Mouse (Mus musculus): ENCODE measurements around the gene Lonp2. TPM values are rescaled to one million over a fixed set of nuclear protein-coding genes. Genes with fewer than 3 reads are reported as not detected.
A peak's percentile ranks its signal among the peaks of the same experiment; 100 is the strongest.

Gene Lonp2
- polyA plus RNA-seq, 1 experiment from 2014 or later: 93.5 TPM

DNA sequence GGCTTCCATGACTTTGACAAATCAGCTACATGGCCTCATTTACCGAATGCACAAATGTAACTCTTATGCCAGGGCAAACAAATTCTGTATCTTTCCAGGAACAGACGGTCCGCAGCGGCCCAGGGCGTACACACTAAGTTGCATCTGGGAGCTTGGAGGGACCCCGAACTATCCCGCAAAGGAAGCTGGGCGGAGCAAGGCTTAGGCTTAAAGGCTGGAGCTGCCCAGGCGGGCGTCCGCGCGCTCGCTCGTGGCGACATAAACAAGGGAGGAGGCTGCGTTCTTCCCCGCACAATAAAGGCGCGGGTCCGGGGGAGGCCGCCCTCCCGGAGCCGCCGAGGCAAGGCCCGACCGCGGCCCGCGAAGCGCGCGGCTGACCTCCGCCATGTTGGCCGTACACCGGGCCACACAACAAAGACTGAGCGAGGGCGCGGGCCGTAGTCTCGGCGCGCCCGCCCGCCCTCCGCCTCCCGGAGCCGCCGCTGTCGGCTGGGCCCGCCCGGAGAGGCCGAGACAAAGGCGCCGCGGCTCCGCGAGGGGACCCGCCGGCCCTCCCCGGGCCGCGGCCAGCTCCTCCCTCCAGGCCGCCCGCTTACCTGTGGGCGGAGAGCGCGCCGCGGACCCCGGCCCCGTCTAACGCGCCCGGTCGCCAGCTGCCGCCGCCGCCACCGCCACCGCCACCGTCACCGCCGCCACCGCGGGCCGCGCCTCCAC is 121.5 kb downstream of the Lonp2 start, which contains the start of the genes Gm10638 and Siah1a:
TSS of gene Gm10638 (plus strand) at position 479 of the 714 bp plus-strand sequence.
TSS of gene Siah1a (minus strand) at position 714 of the 714 bp plus-strand sequence.
- Histone ChIP-seq H3K9ac (ENCODE audit: low read depth, low read length) (peak within 1 kb of the TSS; percentile 99), H3K27me3 (replicated peaks; ENCODE audit: control insufficient read depth, insufficient read depth, low read length) (no peaks in the 10 kb centered on the region), H3K27ac (ENCODE audit: low read depth, low read length) (peak within 1 kb of the TSS; percentile 98), H3K9me3 (ENCODE audit: control insufficient read depth, low read length) (no peaks in the 10 kb centered on the region), H3K36me3 (ENCODE audit: control insufficient read depth, insufficient read depth, low read length) (no peaks in the 10 kb centered on the region), H3K4me3 (ENCODE audit: low read length) (peak within 1 kb of the TSS; percentile 66), H3K4me2 (ENCODE audit: low read length) (peak within 1 kb of the TSS; percentile 69), H3K4me1 (ENCODE audit: control insufficient read depth, insufficient read depth, low read depth, low read length) (peaks cover 22% of the 10 kb centered on the region)
- under 1% methylated on average over 65 of the region's 88 CpGs for WGBS
- ATAC-seq: peak; percentile 84

DNA sequence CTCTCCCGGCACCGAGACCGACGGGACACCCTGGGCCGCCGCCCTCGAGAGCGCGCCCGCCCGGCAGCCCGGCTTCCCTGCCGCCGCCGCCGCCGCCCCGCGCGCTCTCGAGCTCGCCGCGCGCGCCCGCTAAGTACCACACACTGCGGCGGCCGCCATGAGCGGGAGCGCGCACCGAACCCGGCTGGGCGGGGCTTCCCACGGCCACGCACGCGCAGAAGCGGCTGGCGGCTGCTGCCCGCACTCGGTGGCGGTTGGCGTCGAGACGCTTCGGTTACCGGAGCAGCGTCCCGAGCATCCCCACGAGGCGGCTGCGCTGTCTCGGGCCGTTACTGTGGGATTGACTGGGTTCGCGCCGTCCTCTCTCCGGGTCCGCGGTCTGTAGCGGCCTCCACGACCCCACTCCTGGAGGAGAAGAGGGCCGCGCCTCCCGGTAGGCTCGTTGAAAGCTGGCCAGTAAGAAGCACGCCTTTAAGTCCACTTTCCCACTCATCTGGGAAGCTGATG is 122.1 kb downstream of the Lonp2 start:
- peak; percentile 92 for ATAC-seq
- H3K27me3 ChIP-seq (replicated peaks; ENCODE audit: control insufficient read depth, insufficient read depth, low read length): no peaks in the 10 kb centered on the region
- H3K4me2 ChIP-seq (ENCODE audit: low read length): peak overlapping the region; percentile 69
- H3K27ac ChIP-seq (ENCODE audit: low read depth, low read length): peak overlapping the region; percentile 98
- H3K4me1 ChIP-seq (ENCODE audit: control insufficient read depth, insufficient read depth, low read depth, low read length): peaks cover 22% of the 10 kb centered on the region
- WGBS: 0% methylated on average over 49 of the region's 70 CpGs
- no peaks in the 10 kb centered on the region for H3K36me3 ChIP-seq (ENCODE audit: control insufficient read depth, insufficient read depth, low read length)
- H3K9ac ChIP-seq (ENCODE audit: low read depth, low read length): peak overlapping the region; percentile 99
- no peaks in the 10 kb centered on the region for H3K9me3 ChIP-seq (ENCODE audit: control insufficient read depth, low read length)
- H3K4me3 ChIP-seq (ENCODE audit: low read length): peak overlapping the region; percentile 66

DNA sequence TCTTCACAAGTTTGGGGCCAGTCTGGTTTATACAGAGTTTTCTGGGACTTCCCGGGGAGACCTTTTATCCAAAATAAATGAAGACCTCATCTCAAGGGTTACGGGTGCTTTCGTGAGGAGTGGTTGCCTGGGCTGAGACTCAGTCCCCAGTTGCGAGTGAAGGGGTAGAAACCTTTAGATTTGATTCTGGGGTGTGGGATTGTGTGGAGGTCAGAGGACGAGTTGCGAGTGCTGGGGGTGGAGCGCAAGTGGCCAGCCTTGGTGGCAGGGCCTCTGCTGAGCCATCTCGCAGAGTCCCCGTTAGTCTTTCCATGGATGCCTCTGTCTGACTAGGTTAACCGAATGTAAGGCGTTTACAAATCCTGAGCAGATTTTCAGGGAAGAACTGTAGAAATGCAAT is 122.7 kb downstream of the Lonp2 start:
- H3K27ac ChIP-seq (ENCODE audit: low read depth, low read length): peak overlapping the region; percentile 98
- peak; percentile 8 for ATAC-seq
- WGBS: 1% methylated on average over 11 of the region's 11 CpGs

DNA sequence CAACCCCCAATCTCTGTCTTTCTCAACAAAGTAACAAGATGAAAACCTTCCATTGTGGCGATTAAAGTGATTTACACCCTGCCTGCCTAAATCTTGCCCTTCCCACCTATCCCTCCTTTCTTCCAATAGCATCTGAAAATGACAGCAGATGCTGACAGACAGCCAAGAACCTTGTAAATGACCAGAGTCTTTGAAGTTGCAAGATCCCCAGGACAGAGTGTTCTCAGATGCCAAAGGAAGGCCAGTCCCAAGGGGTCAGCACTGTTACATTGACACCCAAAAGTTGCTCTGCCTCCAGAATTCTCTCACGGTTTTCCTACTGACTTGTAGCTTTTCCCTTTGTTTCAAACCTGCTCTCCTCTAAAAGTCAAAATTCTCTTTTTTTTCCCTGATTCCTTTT is 126.0 kb downstream of the Lonp2 start:
- H3K36me3 ChIP-seq (ENCODE audit: control insufficient read depth, insufficient read depth, low read length): no peaks in the 10 kb centered on the region
- no peaks in the 10 kb centered on the region for H3K27me3 ChIP-seq (replicated peaks; ENCODE audit: control insufficient read depth, insufficient read depth, low read length)
- WGBS: 52% methylated on average over 2 of the region's 2 CpGs
- H3K4me1 ChIP-seq (ENCODE audit: control insufficient read depth, insufficient read depth, low read depth, low read length): peaks cover 7% of the 10 kb centered on the region
- H3K9ac ChIP-seq (ENCODE audit: low read depth, low read length): no peak overlapping the region
- no peaks in the 10 kb centered on the region for H3K9me3 ChIP-seq (ENCODE audit: control insufficient read depth, low read length)
- H3K4me2 ChIP-seq (ENCODE audit: low read length): no peak overlapping the region
- no peak for ATAC-seq
- H3K27ac ChIP-seq (ENCODE audit: low read depth, low read length): no peak overlapping the region
- no peak overlapping the region for H3K4me3 ChIP-seq (ENCODE audit: low read length)

More for the DNA sequence above, 122.7 kb downstream of the Lonp2 start:
- Histone ChIP-seq H3K4me1 (ENCODE audit: control insufficient read depth, insufficient read depth, low read depth, low read length) (peaks cover 22% of the 10 kb centered on the region), H3K9me3 (ENCODE audit: control insufficient read depth, low read length) (no peaks in the 10 kb centered on the region), H3K9ac (ENCODE audit: low read depth, low read length) (peak overlapping the region; percentile 99), H3K4me2 (ENCODE audit: low read length) (peak overlapping the region; percentile 69), H3K36me3 (ENCODE audit: control insufficient read depth, insufficient read depth, low read length) (no peaks in the 10 kb centered on the region), H3K27me3 (replicated peaks; ENCODE audit: control insufficient read depth, insufficient read depth, low read length) (no peaks in the 10 kb centered on the region), H3K4me3 (ENCODE audit: low read length) (peak overlapping the region; percentile 66)

DNA sequence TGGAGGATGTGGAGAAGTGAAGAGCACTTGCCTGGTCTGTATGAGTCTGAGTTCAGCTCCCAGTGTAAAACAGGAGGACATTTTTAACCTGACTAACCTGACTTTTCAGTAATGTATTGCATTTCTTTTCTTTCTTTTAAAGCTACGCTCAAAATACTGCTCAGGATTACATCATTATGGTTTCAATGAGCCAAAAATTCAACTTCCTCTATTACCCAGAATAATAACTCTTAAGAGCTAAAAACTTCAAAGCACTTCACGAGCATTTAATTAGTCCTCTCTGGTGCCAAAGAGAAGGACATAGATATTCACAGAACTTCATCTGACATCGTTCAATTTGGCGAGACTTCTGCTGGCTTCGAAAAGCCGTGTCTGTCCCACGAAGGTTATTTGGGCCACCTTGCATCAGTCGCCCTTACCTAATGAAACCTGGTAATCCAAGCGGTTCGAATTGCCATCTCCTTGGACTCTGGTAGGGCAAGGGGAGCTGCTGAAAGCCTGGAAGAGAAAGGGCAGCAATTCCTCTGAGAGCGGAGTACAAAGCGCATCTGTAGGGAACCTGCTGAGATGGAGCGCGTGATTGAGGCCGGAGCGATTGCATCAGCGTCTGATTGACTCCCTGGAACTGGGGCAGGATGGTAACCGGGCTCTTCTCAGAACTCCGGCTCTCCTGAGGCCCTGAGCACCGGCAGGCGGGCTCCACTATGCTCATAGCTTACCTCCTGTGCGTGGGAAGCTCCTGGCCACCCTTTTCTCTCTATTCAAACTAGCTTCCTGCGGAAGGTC is 133.3 kb downstream of the Lonp2 start:
- Histone ChIP-seq H3K9ac (ENCODE audit: low read depth, low read length) (peak overlapping the region; percentile 30), H3K27ac (ENCODE audit: low read depth, low read length) (no peak overlapping the region), H3K36me3 (ENCODE audit: control insufficient read depth, insufficient read depth, low read length) (no peaks in the 10 kb centered on the region), H3K4me2 (ENCODE audit: low read length) (peak overlapping the region; percentile 53), H3K27me3 (replicated peaks; ENCODE audit: control insufficient read depth, insufficient read depth, low read length) (no peaks in the 10 kb centered on the region), H3K4me1 (ENCODE audit: control insufficient read depth, insufficient read depth, low read depth, low read length) (peaks cover 5% of the 10 kb centered on the region), H3K9me3 (ENCODE audit: control insufficient read depth, low read length) (no peaks in the 10 kb centered on the region), H3K4me3 (ENCODE audit: low read length) (peak overlapping the region; percentile 21)
- no peak for ATAC-seq
- 16% methylated on average over 23 of the region's 23 CpGs for WGBS

DNA sequence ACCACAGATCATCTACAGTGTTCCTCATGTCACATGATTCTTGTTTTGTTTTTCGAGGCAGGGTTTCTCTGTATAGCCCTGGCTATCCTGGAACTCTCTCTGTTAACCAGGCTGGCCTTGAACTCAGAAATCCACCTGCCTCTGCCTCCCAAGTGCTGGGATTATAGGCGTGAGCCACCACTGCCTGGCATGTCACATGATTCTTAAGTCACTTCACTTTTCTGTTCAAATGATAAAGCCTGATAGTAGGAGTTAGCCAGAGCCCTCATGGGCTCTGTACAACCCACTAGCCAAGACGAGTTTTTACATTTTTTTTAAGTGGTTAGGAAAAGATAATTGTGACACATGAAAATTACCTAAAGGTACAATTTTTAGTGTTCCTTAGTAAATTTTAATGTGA is 134.8 kb downstream of the Lonp2 start:
- Histone ChIP-seq H3K9ac (ENCODE audit: low read depth, low read length) (no peak overlapping the region), H3K4me2 (ENCODE audit: low read length) (no peak overlapping the region), H3K27me3 (replicated peaks; ENCODE audit: control insufficient read depth, insufficient read depth, low read length) (no peaks in the 10 kb centered on the region), H3K4me3 (ENCODE audit: low read length) (no peak overlapping the region), H3K9me3 (ENCODE audit: control insufficient read depth, low read length) (no peaks in the 10 kb centered on the region), H3K27ac (ENCODE audit: low read depth, low read length) (no peak overlapping the region), H3K36me3 (ENCODE audit: control insufficient read depth, insufficient read depth, low read length) (no peaks in the 10 kb centered on the region), H3K4me1 (ENCODE audit: control insufficient read depth, insufficient read depth, low read depth, low read length) (peaks cover 5% of the 10 kb centered on the region)
- ATAC-seq: no peak
- WGBS: 91% methylated on average over 3 of the region's 3 CpGs

DNA sequence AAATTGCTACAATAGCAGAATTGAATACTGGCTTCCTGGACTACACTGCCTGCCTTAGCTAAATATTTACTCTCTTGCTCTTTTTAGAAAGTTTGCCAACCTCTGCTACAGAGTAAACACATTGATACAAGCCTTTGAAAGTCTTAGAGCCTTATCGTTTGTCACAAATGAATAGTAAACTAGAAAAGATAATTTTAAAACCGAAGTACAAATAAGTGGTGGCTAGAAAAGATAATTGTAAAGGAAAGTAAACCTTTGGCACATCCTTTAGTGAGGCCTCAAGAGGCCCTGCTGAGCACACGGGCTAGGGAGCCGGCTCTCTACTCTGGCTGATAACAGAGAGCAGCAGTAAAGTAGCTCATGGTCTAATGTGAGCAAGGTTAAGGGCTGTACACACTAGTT is 135.2 kb downstream of the Lonp2 start:
- ATAC-seq: no peak
- Histone ChIP-seq H3K9ac (ENCODE audit: low read depth, low read length) (no peak overlapping the region), H3K4me2 (ENCODE audit: low read length) (no peak overlapping the region), H3K4me3 (ENCODE audit: low read length) (no peak overlapping the region), H3K9me3 (ENCODE audit: control insufficient read depth, low read length) (no peaks in the 10 kb centered on the region), H3K27ac (ENCODE audit: low read depth, low read length) (no peak overlapping the region), H3K27me3 (replicated peaks; ENCODE audit: control insufficient read depth, insufficient read depth, low read length) (no peaks in the 10 kb centered on the region), H3K4me1 (ENCODE audit: control insufficient read depth, insufficient read depth, low read depth, low read length) (peaks cover 5% of the 10 kb centered on the region), H3K36me3 (ENCODE audit: control insufficient read depth, insufficient read depth, low read length) (no peaks in the 10 kb centered on the region)
- WGBS: 53% methylated on average over 4 of the region's 4 CpGs

DNA sequence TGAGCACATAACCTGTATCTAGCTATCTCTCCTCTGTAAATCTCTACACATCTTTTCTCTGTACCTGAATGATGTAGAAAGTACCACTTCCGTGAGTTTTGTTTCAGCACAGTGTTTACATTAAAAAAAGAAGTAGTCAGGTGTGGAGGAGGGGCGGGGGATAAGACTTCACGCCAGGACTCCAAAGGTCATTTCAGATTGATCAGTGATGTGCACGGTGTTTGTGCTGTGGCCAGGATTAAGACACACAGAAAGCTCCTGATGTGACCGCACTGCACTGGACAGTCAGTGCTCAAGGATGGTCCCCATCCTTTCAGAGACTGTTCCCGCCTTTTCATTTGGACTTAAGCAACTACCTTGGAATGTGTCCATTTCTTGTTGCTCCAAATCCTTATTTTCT is 136.9 kb downstream of the Lonp2 start:
- H3K9ac ChIP-seq (ENCODE audit: low read depth, low read length): no peak overlapping the region
- no peak overlapping the region for H3K27ac ChIP-seq (ENCODE audit: low read depth, low read length)
- no peaks in the 10 kb centered on the region for H3K9me3 ChIP-seq (ENCODE audit: control insufficient read depth, low read length)
- peaks cover 5% of the 10 kb centered on the region for H3K4me1 ChIP-seq (ENCODE audit: control insufficient read depth, insufficient read depth, low read depth, low read length)
- H3K4me2 ChIP-seq (ENCODE audit: low read length): no peak overlapping the region
- 65% methylated on average over 6 of the region's 6 CpGs for WGBS
- no peaks in the 10 kb centered on the region for H3K36me3 ChIP-seq (ENCODE audit: control insufficient read depth, insufficient read depth, low read length)
- no peaks in the 10 kb centered on the region for H3K27me3 ChIP-seq (replicated peaks; ENCODE audit: control insufficient read depth, insufficient read depth, low read length)
- H3K4me3 ChIP-seq (ENCODE audit: low read length): no peak overlapping the region
- ATAC-seq: no peak

DNA sequence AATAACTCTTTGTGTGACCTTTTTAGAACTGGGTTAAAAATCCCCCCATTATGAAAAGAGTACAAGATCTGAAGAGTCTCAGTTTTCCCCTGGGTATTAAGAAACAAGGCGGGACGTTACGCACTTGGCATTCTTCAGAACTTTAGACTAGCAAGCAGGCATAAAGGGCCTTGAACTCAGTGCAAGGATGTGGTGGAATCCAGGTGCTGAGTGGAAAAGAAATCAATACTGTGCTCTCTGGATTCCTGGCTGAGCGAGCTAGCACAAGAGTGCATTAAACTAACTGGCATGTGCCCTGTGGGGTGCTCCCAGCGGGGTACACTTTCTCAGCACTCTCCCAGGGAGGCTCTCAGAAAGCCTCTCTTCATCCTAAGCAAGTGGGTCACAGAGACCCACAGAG is 139.0 kb downstream of the Lonp2 start:
- no peak overlapping the region for H3K4me2 ChIP-seq (ENCODE audit: low read length)
- H3K27me3 ChIP-seq (replicated peaks; ENCODE audit: control insufficient read depth, insufficient read depth, low read length): no peaks in the 10 kb centered on the region
- 57% methylated on average over 5 of the region's 5 CpGs for WGBS
- no peak for ATAC-seq
- no peaks in the 10 kb centered on the region for H3K36me3 ChIP-seq (ENCODE audit: control insufficient read depth, insufficient read depth, low read length)
- H3K4me1 ChIP-seq (ENCODE audit: control insufficient read depth, insufficient read depth, low read depth, low read length): no peaks in the 10 kb centered on the region
- no peaks in the 10 kb centered on the region for H3K9me3 ChIP-seq (ENCODE audit: control insufficient read depth, low read length)
- H3K27ac ChIP-seq (ENCODE audit: low read depth, low read length): no peak overlapping the region
- H3K9ac ChIP-seq (ENCODE audit: low read depth, low read length): no peak overlapping the region
- no peak overlapping the region for H3K4me3 ChIP-seq (ENCODE audit: low read length)

Data from hindbrain, embryonic 16.5 days (tissue).